Mouse (Mus musculus): Measurements from ENCODE around the gene Ube3c.

DNA sequence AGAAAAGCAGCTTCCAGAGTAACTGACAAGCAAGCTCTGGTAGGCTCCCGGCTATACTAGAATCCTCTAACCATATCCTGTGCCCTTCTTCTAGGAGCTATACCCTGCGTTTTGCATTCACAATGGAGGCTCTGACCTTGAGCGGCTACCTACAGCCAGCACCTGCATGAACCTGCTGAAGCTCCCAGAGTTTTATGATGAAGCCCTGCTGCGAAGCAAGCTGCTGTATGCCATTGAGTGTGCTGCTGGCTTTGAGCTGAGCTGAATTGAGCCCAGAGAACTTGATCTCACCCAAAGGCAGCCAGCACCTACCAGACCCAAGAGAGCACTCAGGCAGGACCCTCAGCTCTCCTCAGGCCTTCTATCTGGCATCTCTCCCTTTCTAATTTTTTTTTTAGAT, 105.3 kb downstream of the Ube3c start:
- TF ChIP-seq CTCF (IDR thresholded peaks at IDR 0.05) = no peak
- no peak for TF ChIP-seq EP300 (IDR thresholded peaks at IDR 0.05; ENCODE audit: insufficient read depth, low read depth, low read length)
